ENCODE assay signal across 8 mouse cellular contexts in genomic region chr1:86045848-86046805, GRCm38 (mm10). TPM values are rescaled to one million over a fixed set of nuclear protein-coding genes. Genes with fewer than 3 reads are reported as not detected.
DNase-seq lines count a peak whose midpoint lies in the region; ATAC-seq and TF ChIP-seq lines count a peak whose summit lies in the region.

Gene 2810459M11Rik, plus strand, starts transcription at chr1:86045863.

- H3K4me3 ChIP-seq in heart, adult 2 months, result peak within 1 kb of the TSS; percentile 60
- peak within 1 kb of the TSS; percentile 53 for H3K4me3 ChIP-seq in embryonic facial prominence, embryonic 15.5 days (replicated peaks)
- peak within 1 kb of the TSS; percentile 66 for H3K4me3 ChIP-seq in hindbrain, embryonic 16.5 days (ENCODE audit: low read length)
- peak within 1 kb of the TSS; percentile 54 for H3K4me3 ChIP-seq in liver, embryonic 11.5 days (ENCODE audit: low read depth, low read length)

- intact Hi-C loops in heart, adult 2 months (cut with DNase I), result no loop called here

- no peaks in the 10 kb centered on the region for H3K36me3 ChIP-seq in heart, adult 2 months (ENCODE audit: control insufficient read depth, insufficient read depth, low read length)
- H3K36me3 ChIP-seq in embryonic facial prominence, embryonic 15.5 days, result no peaks in the 10 kb centered on the region
- H3K36me3 ChIP-seq in hindbrain, embryonic 16.5 days (ENCODE audit: control insufficient read depth, insufficient read depth, low read length), result no peaks in the 10 kb centered on the region
- no peaks in the 10 kb centered on the region for H3K36me3 ChIP-seq in liver, embryonic 11.5 days (ENCODE audit: control insufficient read depth, insufficient read depth, low read length)

- H3K4me2 ChIP-seq in embryonic facial prominence, embryonic 15.5 days (replicated peaks), result peak within 1 kb of the TSS; percentile 97
- H3K4me2 ChIP-seq in hindbrain, embryonic 16.5 days (ENCODE audit: low read length), result peak within 1 kb of the TSS; percentile 92
- H3K4me2 ChIP-seq in liver, embryonic 11.5 days, result peak within 1 kb of the TSS; percentile 69

- no peak within 1 kb of the TSS for H3K27ac ChIP-seq in heart, adult 2 months
- no peak within 1 kb of the TSS for H3K27ac ChIP-seq in embryonic facial prominence, embryonic 15.5 days (replicated peaks)
- H3K27ac ChIP-seq in hindbrain, embryonic 16.5 days (ENCODE audit: low read depth, low read length), result peak within 1 kb of the TSS; percentile 55
- H3K27ac ChIP-seq in liver, embryonic 11.5 days (ENCODE audit: low read depth, low read length), result peak within 1 kb of the TSS; percentile 55

- H3K9ac ChIP-seq in heart, adult 2 months (ENCODE audit: low read depth, low read length), result peak within 1 kb of the TSS; percentile 32; the same call in 1 of the 2 replicates
- peak within 1 kb of the TSS; percentile 31 for H3K9ac ChIP-seq in embryonic facial prominence, embryonic 15.5 days
- H3K9ac ChIP-seq in hindbrain, embryonic 16.5 days (ENCODE audit: low read depth, low read length), result peak within 1 kb of the TSS; percentile 82
- peak within 1 kb of the TSS; percentile 55 for H3K9ac ChIP-seq in liver, embryonic 11.5 days (ENCODE audit: low read depth, low read length)

- no peaks in the 10 kb centered on the region for H3K9me3 ChIP-seq in embryonic facial prominence, embryonic 15.5 days (replicated peaks)
- H3K9me3 ChIP-seq in hindbrain, embryonic 16.5 days (ENCODE audit: control insufficient read depth, low read length), result peaks cover 6% of the 10 kb centered on the region
- no peaks in the 10 kb centered on the region for H3K9me3 ChIP-seq in liver, embryonic 11.5 days (ENCODE audit: control insufficient read depth, low read length)

- no peaks in the 10 kb centered on the region for H3K4me1 ChIP-seq in heart, adult 2 months (ENCODE audit: control insufficient read depth, insufficient read depth, low read length)
- H3K4me1 ChIP-seq in embryonic facial prominence, embryonic 15.5 days, result peaks cover 15% of the 10 kb centered on the region
- peaks cover 7% of the 10 kb centered on the region for H3K4me1 ChIP-seq in hindbrain, embryonic 16.5 days (ENCODE audit: control insufficient read depth, insufficient read depth, low read depth, low read length)
- H3K4me1 ChIP-seq in liver, embryonic 11.5 days (replicated peaks; ENCODE audit: control insufficient read depth, insufficient read depth, low read length), result 0 out of 2 replicates have a peak, but pooled peaks cover 2% of the 10 kb centered on the region

- TF ChIP-seq CTCF in heart, adult 2 months (IDR thresholded peaks at IDR 0.05), result no peak

- no peak for TF ChIP-seq EP300 in heart, adult 2 months (IDR thresholded peaks at IDR 0.05; ENCODE audit: insufficient read depth, low read depth, low read length)

- 1% methylated on average over 97 of the region's 110 CpGs for WGBS in heart, adult 2 months
- WGBS in embryonic facial prominence, embryonic 15.5 days, result under 1% methylated on average over 102 of the region's 110 CpGs
- WGBS in hindbrain, embryonic 16.5 days, result under 1% methylated on average over 67 of the region's 110 CpGs
- under 1% methylated on average over 110 of the region's 110 CpGs for WGBS in liver, embryonic 11.5 days

- DNase-seq in heart, adult 2 months, result peak; percentile 30 to 42
- DNase-seq in heart, adult 18-20 months, result no peak
- peak; percentile 27 for DNase-seq in R1 (ENCODE audit: low read depth, low spot score)
- peak; percentile 56 for DNase-seq in liver, embryonic 11.5 days (ENCODE audit: low spot score)
- DNase-seq in naive thymus-derived CD4-positive, alpha-beta T cell, adult 2 months (ENCODE audit: low read depth), result peak; percentile 10

- peak; percentile 22; the same call in 1 of the 2 replicates for ATAC-seq in embryonic facial prominence, embryonic 15.5 days (ENCODE audit: insufficient number of reproducible peaks, low FRiP score, low TSS enrichment, low read depth)
- ATAC-seq in hindbrain, embryonic 16.5 days, result peak; percentile 83
- ATAC-seq in liver, embryonic 11.5 days (replicated peaks; ENCODE audit: low FRiP score), result peak; percentile 61
- no peak for ATAC-seq in activated CD4-positive, CD25-positive, alpha-beta regulatory T cell, adult 4 months

- H3K27me3 ChIP-seq in heart, adult 2 months (ENCODE audit: control insufficient read depth, insufficient read depth, low read length), result peaks cover 11% of the 10 kb centered on the region
- H3K27me3 ChIP-seq in embryonic facial prominence, embryonic 15.5 days, result peaks cover 62% of the 10 kb centered on the region
- peaks cover 17% of the 10 kb centered on the region for H3K27me3 ChIP-seq in hindbrain, embryonic 16.5 days (replicated peaks; ENCODE audit: control insufficient read depth, insufficient read depth, low read length)
- peaks cover 63% of the 10 kb centered on the region for H3K27me3 ChIP-seq in liver, embryonic 11.5 days (replicated peaks; ENCODE audit: control insufficient read depth, insufficient read depth, low read length)

- no peak for TF ChIP-seq POLR2A in heart, adult 2 months (IDR thresholded peaks at IDR 0.05; ENCODE audit: insufficient read depth, low read depth, low read length)

- no peaks in the 10 kb centered on the region for H3K79me2 ChIP-seq in heart, adult 2 months (replicated peaks; ENCODE audit: control insufficient read depth, insufficient read depth, low read length)

RNA-seq across cellular contexts. Expression of gene 2810459M11Rik, which starts in this region (rescaled TPM):
- not detected for total RNA-seq in heart, adult 2 months (2021)
- 0.06 TPM in 1 of 2 replicates, not detected in the other for polyA plus RNA-seq in heart, adult 2 months (2012; rRNA removed)
- total RNA-seq in heart, adult 18-20 months (2021), result not detected
- 0.66 and 0.81 TPM in 2 replicates for polyA plus RNA-seq in embryonic facial prominence, embryonic 15.5 days (2015; fragmentation: Nextera tagmentation; extraction: Ambion mirVana)
- polyA plus RNA-seq in hindbrain, embryonic 16.5 days (2015; fragmentation: Nextera tagmentation; extraction: Ambion mirVana), result 11.6 and 12.4 TPM in 2 replicates
- polyA plus RNA-seq in liver, embryonic 11.5 days (2014; fragmentation: Nextera tagmentation; extraction: Ambion mirVana), result 16.4 and 17.7 TPM in 2 replicates
- under 1 TPM in 1 of 2 experiments, not detected in 1; 0.21 TPM for polyA plus RNA-seq in activated CD4-positive, CD25-positive, alpha-beta regulatory T cell, adult 4 months (2017; shearing (Covaris generic))

Comparison
In these comparisons a context has a peak if more than half of its experiments do, and no peak if none do; other contexts are left out.
1. Peak in DNase-seq, H3K4me3 ChIP-seq and H3K9ac ChIP-seq in heart, adult 2 months; RNA of the gene not detected or under 1 TPM.
2. Peak in ATAC-seq, H3K4me3 ChIP-seq, H3K9ac ChIP-seq and H3K4me2 ChIP-seq in embryonic facial prominence, embryonic 15.5 days; RNA of the gene not detected or under 1 TPM.
3. DNase-seq: peak in R1 (single experiment), liver, embryonic 11.5 days (single experiment) and naive thymus-derived CD4-positive, alpha-beta T cell, adult 2 months (single experiment); none in heart, adult 18-20 months (0 of 2).
4. H3K27ac ChIP-seq: peak in hindbrain, embryonic 16.5 days (single experiment) and liver, embryonic 11.5 days (single experiment); none in heart, adult 2 months (single experiment) and embryonic facial prominence, embryonic 15.5 days (single experiment).
5. H3K9ac ChIP-seq: peak in every context shown above with its lines; median percentile 82 in hindbrain, embryonic 16.5 days; 55 in liver, embryonic 11.5 days; 32 in heart, adult 2 months; 31 in embryonic facial prominence, embryonic 15.5 days.
6. Peak in every context shown above with its lines, with median percentiles within 50 percentile points of each other: H3K4me3 ChIP-seq and H3K4me2 ChIP-seq.